Mouse (Mus musculus) heart, adult 2 months (tissue): ENCODE results near the gene Wwtr1.

Experiments used
- CTCF ChIP-seq: fragments of 200-600 bp; IDR thresholded peaks from 2 replicates; pipeline ENCODE4 v1.8.1; 2022; ENCODE audit warnings: antibody characterized with exemption, mild to moderate bottlenecking, moderate library complexity
- POLR2A ChIP-seq: fragments of 200-500 bp; IDR thresholded peaks from 2 replicates; pipeline ENCODE4 v1.6.1; 2011; ENCODE audit warnings: mild to moderate bottlenecking, low read depth, low read length, control low read depth; ENCODE audit not compliant: insufficient read depth

DNA sequence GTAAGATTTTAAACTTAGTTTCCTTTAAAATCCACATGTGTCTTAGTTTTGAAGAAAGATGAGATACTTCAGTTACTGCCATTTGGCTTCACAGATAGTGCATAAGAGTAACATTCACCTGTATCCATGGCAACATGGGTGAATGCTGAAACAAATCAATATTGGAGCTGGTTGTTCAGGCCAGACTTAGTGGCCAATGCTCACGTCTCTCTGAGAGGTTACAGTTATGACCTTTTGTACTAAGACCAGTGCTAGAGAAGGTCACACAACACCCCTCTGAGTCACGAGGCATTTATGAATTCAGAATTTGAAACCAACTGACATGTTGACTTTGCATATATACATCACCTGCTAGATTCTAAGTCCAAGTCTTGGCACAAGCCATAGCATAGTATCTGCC lies 155.5 kb downstream of the Wwtr1 start:
- no peak for TF ChIP-seq CTCF
- TF ChIP-seq POLR2A, result no peak
